Mouse (Mus musculus): ENCODE measurements around the gene Ube2o. TPM values are rescaled to one million over a fixed set of nuclear protein-coding genes. Genes with fewer than 3 reads are reported as not detected.
"Not testable (repeated sequence)": the region's sequence is repeated elsewhere in the genome, so short reads cannot be mapped to it uniquely, and the experiment has no call there.

Gene Ube2o
- total RNA-seq, 2 experiments from 2014 or later: 23.4 to 25.6 TPM

- no peak for DNase-seq
- intact Hi-C loops (cut with DNase I; ENCODE audit: low total_unique reads): no loop called here
Measured at GRCm38 (mm10) chr11:116617641-116618040, 36.4 kb upstream of the Ube2o start.

- intact Hi-C loops (cut with DNase I; ENCODE audit: low total_unique reads): no loop called here
- DNase-seq: no peak
Measured at GRCm38 (mm10) chr11:116616438-116617118, 35.3 kb upstream of the Ube2o start.

GRCm38 (mm10) chr11:116615735-116616437, 34.6 kb upstream of the Ube2o start:
- intact Hi-C loops (cut with DNase I; ENCODE audit: low total_unique reads): no loop called here
- peak; percentile 39 for DNase-seq

- no peak for DNase-seq
- intact Hi-C loops (cut with DNase I; ENCODE audit: low total_unique reads): no loop called here
Measured at GRCm38 (mm10) chr11:116613234-116613633, 32.0 kb upstream of the Ube2o start.

- intact Hi-C loops (cut with DNase I; ENCODE audit: low total_unique reads): no loop called here
- DNase-seq: no peak
Measured at GRCm38 (mm10) chr11:116612554-116612953, 31.3 kb upstream of the Ube2o start.

GRCm38 (mm10) chr11:116611883-116612282, 30.6 kb upstream of the Ube2o start:
- intact Hi-C loops (cut with DNase I; ENCODE audit: low total_unique reads): no loop called here
- DNase-seq: no peak

GRCm38 (mm10) chr11:116611168-116611567, 29.9 kb upstream of the Ube2o start:
- DNase-seq; intact Hi-C loops (cut with DNase I; ENCODE audit: low total_unique reads): not testable (repeated sequence)

- no peak for DNase-seq
Measured at GRCm38 (mm10) chr11:116609965-116610630, 28.9 kb upstream of the Ube2o start.

GRCm38 (mm10) chr11:116607717-116608116, 26.5 kb upstream of the Ube2o start:
- no peak for DNase-seq
- intact Hi-C loops (cut with DNase I; ENCODE audit: low total_unique reads): no loop called here

More at GRCm38 (mm10) chr11:116609965-116610630, 28.9 kb upstream of the Ube2o start:
- intact Hi-C loops (cut with DNase I; ENCODE audit: low total_unique reads): no loop called here

- DNase-seq: no peak
- intact Hi-C loops (cut with DNase I; ENCODE audit: low total_unique reads): no loop called here
Measured at GRCm38 (mm10) chr11:116604097-116604496, 22.9 kb upstream of the Ube2o start.

GRCm38 (mm10) chr11:116603339-116603738, 22.1 kb upstream of the Ube2o start:
- intact Hi-C loops (cut with DNase I; ENCODE audit: low total_unique reads): no loop called here
- no peak for DNase-seq

GRCm38 (mm10) chr11:116602043-116602442, 20.8 kb upstream of the Ube2o start:
- intact Hi-C loops (cut with DNase I; ENCODE audit: low total_unique reads): no loop called here
- DNase-seq: no peak

- intact Hi-C loops (cut with DNase I; ENCODE audit: low total_unique reads): no loop called here
- no peak for DNase-seq
Measured at GRCm38 (mm10) chr11:116601166-116601565, 19.9 kb upstream of the Ube2o start.

- DNase-seq: no peak
- intact Hi-C loops (cut with DNase I; ENCODE audit: low total_unique reads): no loop called here
Measured at GRCm38 (mm10) chr11:116599230-116599629, 18.0 kb upstream of the Ube2o start.

GRCm38 (mm10) chr11:116598193-116598592, 16.9 kb upstream of the Ube2o start:
- DNase-seq: no peak
- intact Hi-C loops (cut with DNase I; ENCODE audit: low total_unique reads): no loop called here

GRCm38 (mm10) chr11:116596766-116597165, 15.5 kb upstream of the Ube2o start:
- no peak for DNase-seq
- intact Hi-C loops (cut with DNase I; ENCODE audit: low total_unique reads): no loop called here

GRCm38 (mm10) chr11:116593345-116593744, 12.1 kb upstream of the Ube2o start:
- intact Hi-C loops (cut with DNase I; ENCODE audit: low total_unique reads): no loop called here
- DNase-seq: no peak

- intact Hi-C loops (cut with DNase I; ENCODE audit: low total_unique reads): no loop called here
- DNase-seq: peak; percentile 92
Measured at GRCm38 (mm10) chr11:116592428-116592827, 11.2 kb upstream of the Ube2o start.

GRCm38 (mm10) chr11:116591621-116592020, 10.4 kb upstream of the Ube2o start:
- no peak for DNase-seq
- intact Hi-C loops (cut with DNase I; ENCODE audit: low total_unique reads): no loop called here

GRCm38 (mm10) chr11:116589574-116589973, 8.3 kb upstream of the Ube2o start:
- no peak for DNase-seq
- intact Hi-C loops (cut with DNase I; ENCODE audit: low total_unique reads): no loop called here
